Mouse (Mus musculus) CH12.LX (cell line): Measurements from ENCODE around the gene Shq1. TPM values are rescaled to one million over a fixed set of nuclear protein-coding genes. Genes with fewer than 3 reads are reported as not detected.

Experiments
- DNase-seq: peaks from one replicate; pipeline ENCODE4 v3.0.0-alpha.2; 2013; ENCODE audit errors: extremely low read depth
- H3K27ac ChIP-seq: 2 replicates; pipeline ENCODE4 v1.5.1; 2012; ENCODE audit warnings: low read depth, mild to moderate bottlenecking, control low read depth, moderate library complexity; ENCODE audit not compliant: insufficient read depth
- H3K27me3 ChIP-seq: replicated peaks from 2 replicates; pipeline ENCODE3; 2012; ENCODE audit warnings: inconsistent platforms
- H3K36me3 ChIP-seq, 2 experiments: replicated peaks in 1 of 2; 2 replicates each; pipeline versions ENCODE3 to v1.6.1; 2012; ENCODE audit warnings: inconsistent platforms in 1 of 2, low read length in 1 of 2, mild to moderate bottlenecking in 1 of 2, mixed read lengths in 1 of 2, moderate library complexity in 1 of 2; ENCODE audit not compliant: control insufficient read depth in 1 of 2, insufficient read depth in 1 of 2
- H3K4me1 ChIP-seq, 2 experiments: 2 replicates each; pipeline ENCODE4 v1.6.1; 2012; ENCODE audit warnings: inconsistent platforms in 1 of 2, moderate library complexity in 1 of 2; ENCODE audit not compliant: insufficient read depth in 2 of 2, control insufficient read depth in 1 of 2
- H3K4me2 ChIP-seq: 2 replicates; pipeline ENCODE4 v1.6.1; 2012; ENCODE audit warnings: low read depth, mild to moderate bottlenecking, control low read depth; ENCODE audit not compliant: poor library complexity, insufficient read depth, severe bottlenecking
- H3K4me3 ChIP-seq, 3 experiments: fragments of 150-350 bp in 1 of 3; sonication (generic) in 1 of 3; replicated peaks in 1 of 3; 2 replicates each; pipeline versions ENCODE3 to v1.5.1; 2011 to 2012; ENCODE audit warnings: low read depth in 2 of 3, low read length in 2 of 3, mild to moderate bottlenecking in 2 of 3, moderate library complexity in 2 of 3, control low read depth in 1 of 3, improper control_type of control experiment in 1 of 3, inconsistent platforms in 1 of 3, mixed read lengths in 1 of 3; ENCODE audit not compliant: poor library complexity in 1 of 3
- H3K79me2 ChIP-seq: replicated peaks from 2 replicates; pipeline ENCODE4 v1.6.1; 2012; ENCODE audit warnings: mild to moderate bottlenecking, moderate library complexity; ENCODE audit not compliant: control insufficient read depth, poor library complexity, insufficient read depth, severe bottlenecking; ENCODE audit errors: extremely low read depth
- H3K9ac ChIP-seq: 2 replicates; pipeline ENCODE4 v1.6.1; 2012; ENCODE audit warnings: low read depth, mild to moderate bottlenecking, control low read depth, moderate library complexity; ENCODE audit not compliant: insufficient read depth
- H3K9me3 ChIP-seq: replicated peaks from 2 replicates; pipeline ENCODE3; 2012; ENCODE audit warnings: low read length, inconsistent platforms, mixed read lengths
- BHLHE40 ChIP-seq: IDR thresholded peaks from 2 replicates; pipeline ENCODE4 v1.6.1; 2011; ENCODE audit warnings: mild to moderate bottlenecking, low read depth, low read length, improper control_type of control experiment
- CHD2 ChIP-seq: IDR thresholded peaks from 2 replicates; pipeline ENCODE4 v1.6.1; 2011; ENCODE audit warnings: low read length, improper control_type of control experiment
- CTCF ChIP-seq, 2 experiments: IDR thresholded peaks in 1 of 2; conservative IDR thresholded peaks in 1 of 2; 2 replicates each; pipeline ENCODE4 v1.5.1; 2011 to 2012; ENCODE audit warnings: low read depth in 2 of 2, low read length in 2 of 2, improper control_type of control experiment in 1 of 2, inconsistent platforms in 1 of 2, mild to moderate bottlenecking in 1 of 2, moderate library complexity in 1 of 2
- E2F4 ChIP-seq: IDR thresholded peaks from 2 replicates; pipeline ENCODE4 v1.6.1; 2011; ENCODE audit warnings: low read depth, low read length, improper control_type of control experiment; ENCODE audit not compliant: insufficient replicate concordance
- ELF1 ChIP-seq: IDR thresholded peaks from 2 replicates; pipeline ENCODE4 v1.6.1; 2014; ENCODE audit warnings: low read depth, mild to moderate bottlenecking, inconsistent platforms, low read length, improper control_type of control experiment
- GABPA ChIP-seq: IDR thresholded peaks from 2 replicates; pipeline ENCODE4 v1.6.1; 2012; ENCODE audit warnings: low read depth, low read length, improper control_type of control experiment, inconsistent platforms; ENCODE audit not compliant: insufficient replicate concordance
- HCFC1 ChIP-seq: IDR thresholded peaks from 2 replicates; pipeline ENCODE4 v1.6.1; 2012; ENCODE audit warnings: low read depth, mild to moderate bottlenecking, inconsistent platforms, low read length, improper control_type of control experiment
- JUN ChIP-seq: IDR thresholded peaks from 2 replicates; pipeline ENCODE4 v1.6.1; 2011; ENCODE audit warnings: low read depth, mild to moderate bottlenecking, low read length, improper control_type of control experiment, moderate library complexity; ENCODE audit not compliant: insufficient read depth
- JUND ChIP-seq: conservative IDR thresholded peaks from 2 replicates; pipeline ENCODE4 v1.6.1; 2011; ENCODE audit warnings: low read depth, low read length, improper control_type of control experiment
- MAFK ChIP-seq: IDR thresholded peaks from 2 replicates; pipeline ENCODE4 v1.6.1; 2011; ENCODE audit warnings: low read length, improper control_type of control experiment; ENCODE audit not compliant: insufficient replicate concordance
- MEF2A ChIP-seq: IDR thresholded peaks from 2 replicates; pipeline ENCODE4 v1.6.1; 2014; ENCODE audit warnings: low read depth, mild to moderate bottlenecking, inconsistent platforms, low read length, improper control_type of control experiment, borderline replicate concordance
- MXI1 ChIP-seq: IDR thresholded peaks from 2 replicates; pipeline ENCODE4 v1.6.1; 2011; ENCODE audit warnings: mild to moderate bottlenecking, low read depth, low read length, improper control_type of control experiment
- MYC ChIP-seq: IDR thresholded peaks from 2 replicates; pipeline ENCODE4 v1.6.1; 2011; ENCODE audit warnings: low read depth, mild to moderate bottlenecking, improper control_type of control experiment, low read length
- NELFE ChIP-seq: IDR thresholded peaks from 2 replicates; pipeline ENCODE4 v1.6.1; 2011; ENCODE audit warnings: low read depth, low read length, improper control_type of control experiment
- POLR2A ChIP-seq: IDR thresholded peaks from 2 replicates; pipeline ENCODE4 v1.6.1; 2011; ENCODE audit warnings: low read depth, mild to moderate bottlenecking, improper control_type of control experiment, low read length
- SIN3A ChIP-seq: IDR thresholded peaks from 2 replicates; pipeline ENCODE4 v1.6.1; 2012; ENCODE audit warnings: low read length, improper control_type of control experiment, inconsistent platforms
- SMC3 ChIP-seq: IDR thresholded peaks from 2 replicates; pipeline ENCODE4 v1.6.1; 2011; ENCODE audit warnings: low read depth, low read length, improper control_type of control experiment
- TBP ChIP-seq: conservative IDR thresholded peaks from 2 replicates; pipeline ENCODE4 v1.6.1; 2011; ENCODE audit warnings: low read depth, low read length, improper control_type of control experiment
- UBTF ChIP-seq: IDR thresholded peaks from 2 replicates; pipeline ENCODE4 v1.6.1; 2012; ENCODE audit warnings: low read depth, mild to moderate bottlenecking, inconsistent platforms, low read length, improper control_type of control experiment, moderate library complexity
- USF1 ChIP-seq: IDR thresholded peaks from 2 replicates; pipeline ENCODE4 v1.6.1; 2014; ENCODE audit warnings: low read depth, mild to moderate bottlenecking, inconsistent platforms, low read length, improper control_type of control experiment
- USF2 ChIP-seq: conservative IDR thresholded peaks from 2 replicates; pipeline ENCODE4 v1.6.1; 2011; ENCODE audit warnings: low read depth, low read length, improper control_type of control experiment
- ZKSCAN1 ChIP-seq: IDR thresholded peaks from 2 replicates; pipeline ENCODE4 v1.6.1; 2012; ENCODE audit warnings: low read depth, inconsistent platforms, low read length, improper control_type of control experiment, borderline replicate concordance
- dilution Hi-C: fragments of 300-500 bp; cut with MboI; formaldehyde crosslinking; loops from 2 replicates; pipeline ENCODE4 v1.14.3; 2020; ENCODE audit warnings: low sequenced_read_pairs; ENCODE audit not compliant: extremely low pct_unique_long_range_greater_than_20kb, extremely low pct_ligation_motif_present
- in situ Hi-C: fragments of 300-500 bp; cut with MboI; formaldehyde crosslinking; loops from 3 replicates; pipeline ENCODE4 v1.14.3; 2019; ENCODE audit warnings: low sequenced_read_pairs, low pct_ligation_motif_present, low pct_unique_long_range_greater_than_20kb, mixed read lengths
- polyA plus RNA-seq: library from polyadenylated mRNA; unstranded; fragments of >175 nt; gene quantifications from 2 replicates; pipeline ENCODE4 v1.2.1, GENCODE M21; 2012; ENCODE audit warnings: low read depth; ENCODE audit not compliant: insufficient read length
- total RNA-seq, 2 experiments: library from RNA; depleted of rRNA; stranded (reverse); fragments of 300-350 nt in 1 of 2; fragments of >200 nt in 1 of 2; gene quantifications; 2 replicates each; pipeline ENCODE4 v1.2.3; 2012 to 2014

Gene Shq1
- total and polyA plus RNA-seq, 3 experiments, result 26.6 to 32.3 (median 32.3) TPM

GRCm38 (mm10) chr6:100593857-100594256 lies 77.1 kb downstream of the Shq1 start:
- no peak for DNase-seq
- in situ Hi-C loops, result no loop called here
- H3K27me3 ChIP-seq, result no peaks in the 10 kb centered on the region

GRCm38 (mm10) chr6:100592991-100593390 lies 78.0 kb downstream of the Shq1 start:
- H3K27me3 ChIP-seq, result no peaks in the 10 kb centered on the region
- dilution Hi-C loops, result no loop called here

More at GRCm38 (mm10) chr6:100593857-100594256, 77.1 kb downstream of the Shq1 start:
- H3K79me2 ChIP-seq, result no peaks in the 10 kb centered on the region
- H3K36me3 ChIP-seq, result peaks cover 10 to 50% of the 10 kb centered on the region in 2 experiments
- no peak overlapping the region for H3K4me3 ChIP-seq
- H3K27ac ChIP-seq, result no peak overlapping the region
- peaks cover 0 to 8% of the 10 kb centered on the region in 2 experiments; a peak in 2 of 4 replicates for H3K4me1 ChIP-seq
- TF ChIP-seq BHLHE40, result no peak
- no peak for TF ChIP-seq HCFC1
- TF ChIP-seq MYC, result no peak
- no peak for TF ChIP-seq GABPA
- TF ChIP-seq MEF2A, result no peak
- no peak for TF ChIP-seq ZKSCAN1
- TF ChIP-seq CTCF (conservative IDR thresholded peaks at IDR 0.05 in 1 of 2, IDR thresholded peaks at IDR 0.05 in 1 of 2; ENCODE audit: low read depth in 2 of 2, low read length in 2 of 2), result no peak
- no peak for TF ChIP-seq SIN3A
- no peak for TF ChIP-seq JUN
- TF ChIP-seq MAFK, result no peak
- no peak for TF ChIP-seq CHD2
- TF ChIP-seq UBTF, result no peak
- no peak for TF ChIP-seq TBP
- TF ChIP-seq SMC3, result no peak
- no peak for TF ChIP-seq USF2
- no peak for TF ChIP-seq POLR2A
- TF ChIP-seq, all 38 proteins: peak for 0
- Histone ChIP-seq H3K4me2 (no peak overlapping the region), H3K9ac (no peak overlapping the region), H3K9me3 (no peaks in the 10 kb centered on the region)
- dilution Hi-C loops, result no loop called here

More at GRCm38 (mm10) chr6:100592991-100593390, 78.0 kb downstream of the Shq1 start:
- DNase-seq, result no peak
- H3K27ac ChIP-seq, result no peak overlapping the region
- no peak overlapping the region for H3K4me3 ChIP-seq
- no peaks in the 10 kb centered on the region for H3K79me2 ChIP-seq
- no peak for TF ChIP-seq NELFE
- TF ChIP-seq CHD2, result no peak
- no peak for TF ChIP-seq USF2
- TF ChIP-seq UBTF, result no peak
- TF ChIP-seq BHLHE40, result no peak
- no peak for TF ChIP-seq JUND
- no peak for TF ChIP-seq JUN
- no peak for TF ChIP-seq ELF1
- no peak for TF ChIP-seq MXI1
- TF ChIP-seq E2F4, result no peak
- no peak for TF ChIP-seq CTCF (conservative IDR thresholded peaks at IDR 0.05 in 1 of 2, IDR thresholded peaks at IDR 0.05 in 1 of 2; ENCODE audit: low read depth in 2 of 2, low read length in 2 of 2)
- no peak for TF ChIP-seq USF1
- TF ChIP-seq ZKSCAN1, result no peak
- TF ChIP-seq SMC3, result no peak
- H3K36me3 ChIP-seq, result peaks cover 10 to 47% of the 10 kb centered on the region in 2 experiments
- H3K4me2 ChIP-seq, result no peak overlapping the region
- no peaks in the 10 kb centered on the region for H3K9me3 ChIP-seq
- in situ Hi-C loops, result no loop called here
- peaks cover 0 to 8% of the 10 kb centered on the region in 2 experiments; a peak in 2 of 4 replicates for H3K4me1 ChIP-seq
- H3K9ac ChIP-seq, result no peak overlapping the region
